Mouse (Mus musculus) retina, postnatal 1 day (tissue): ENCODE measurements around the gene Tbc1d13.
"Not testable (repeated sequence)": the region's sequence is repeated elsewhere in the genome, so short reads cannot be mapped to it uniquely, and the experiment has no call there.

Source experiments
- DNase-seq: peaks from one replicate; pipeline ENCODE4 v3.0.0-alpha.2; 2012

Tbc1d13 gene

GRCm38 (mm10) chr2:30130156-30130555 is 3.4 kb upstream of the Tbc1d13 start:
- DNase-seq: no peak

- DNase-seq: not testable (repeated sequence)
Measured at GRCm38 (mm10) chr2:30131240-30131639, 2.3 kb upstream of the Tbc1d13 start.

- DNase-seq: no peak
Measured at GRCm38 (mm10) chr2:30132801-30133612, 539 bp upstream of the Tbc1d13 start.

- DNase-seq: no peak
Measured at GRCm38 (mm10) chr2:30134378-30134711, 799 bp downstream of the Tbc1d13 start.

- no peak for DNase-seq
Measured at GRCm38 (mm10) chr2:30134928-30135620, 1.5 kb downstream of the Tbc1d13 start.

GRCm38 (mm10) chr2:30136458-30136857 is 2.9 kb downstream of the Tbc1d13 start:
- no peak for DNase-seq

- DNase-seq: not testable (repeated sequence)
Measured at GRCm38 (mm10) chr2:30140021-30140420, 6.5 kb downstream of the Tbc1d13 start.

GRCm38 (mm10) chr2:30144436-30144835 is 10.9 kb downstream of the Tbc1d13 start:
- no peak for DNase-seq

- no peak for DNase-seq
Measured at GRCm38 (mm10) chr2:30147466-30147865, 13.9 kb downstream of the Tbc1d13 start.

- DNase-seq: no peak
Measured at GRCm38 (mm10) chr2:30151840-30152239, 18.3 kb downstream of the Tbc1d13 start.

GRCm38 (mm10) chr2:30152616-30153015 is 19.1 kb downstream of the Tbc1d13 start:
- no peak for DNase-seq

GRCm38 (mm10) chr2:30159871-30160270 is 26.3 kb downstream of the Tbc1d13 start:
- not testable (repeated sequence) for DNase-seq

- peak; percentile 75 for DNase-seq
Measured at GRCm38 (mm10) chr2:30161809-30162208, 28.3 kb downstream of the Tbc1d13 start.

GRCm38 (mm10) chr2:30164340-30164932 is 30.9 kb downstream of the Tbc1d13 start:
- DNase-seq: peak; percentile 11

GRCm38 (mm10) chr2:30166677-30167076 is 33.1 kb downstream of the Tbc1d13 start:
- DNase-seq: peak; percentile 22

GRCm38 (mm10) chr2:30171371-30171996 is 37.9 kb downstream of the Tbc1d13 start, which contains the start of gene Endog:
Gene Endog (plus strand): TSS chr2:30171493.
- peak; percentile 89 for DNase-seq

- no peak for DNase-seq
Measured at GRCm38 (mm10) chr2:30171997-30172382, 38.4 kb downstream of the Tbc1d13 start.

GRCm38 (mm10) chr2:30173541-30174240 is 40.1 kb downstream of the Tbc1d13 start:
- no peak for DNase-seq

GRCm38 (mm10) chr2:30175897-30176296 is 42.4 kb downstream of the Tbc1d13 start:
- DNase-seq: no peak

GRCm38 (mm10) chr2:30176561-30176960 is 43.0 kb downstream of the Tbc1d13 start:
- no peak for DNase-seq

- DNase-seq: peak; percentile 98
Measured at GRCm38 (mm10) chr2:30177700-30178675, 44.4 kb downstream of the Tbc1d13 start, which contains the start of gene Spout1. Gene Spout1 (minus strand): TSS chr2:30178459.
